Mouse (Mus musculus): ENCODE results near the gene Lin9. TPM values are rescaled to one million over a fixed set of nuclear protein-coding genes. Genes with fewer than 3 reads are reported as not detected.
"Not testable (repeated sequence)": the region's sequence is repeated elsewhere in the genome, so short reads cannot be mapped to it uniquely, and the experiment has no call there.

Gene Lin9
- 18.6 and 20.5 TPM in 2 replicates for polyA plus RNA-seq (2015; fragmentation: Nextera tagmentation; extraction: Ambion mirVana)

- peak; percentile 92 for ATAC-seq (ENCODE audit: low FRiP score, low TSS enrichment)
- under 1% methylated on average over 46 of the region's 47 CpGs for WGBS
- no peaks in the 10 kb centered on the region for H3K27me3 ChIP-seq (ENCODE audit: insufficient read depth, low read length)
These were observed at the start of gene Lin9 for GRCm38 (mm10) chr1:180641137-180641517. TSS of gene Lin9 (plus strand) at chr1:180641150.

GRCm38 (mm10) chr1:180600578-180600977, 40.4 kb upstream of the Lin9 start:
- no peaks in the 10 kb centered on the region for H3K9me3 ChIP-seq (ENCODE audit: low read length)

More at GRCm38 (mm10) chr1:180641137-180641517, at the start of gene Lin9:
- Histone ChIP-seq H3K9ac (replicated peaks; ENCODE audit: low read length) (peak within 1 kb of the TSS; percentile 99), H3K27ac (ENCODE audit: low read length) (peak within 1 kb of the TSS; percentile 94), H3K4me2 (replicated peaks; ENCODE audit: low read depth, low read length) (peak within 1 kb of the TSS; percentile 79), H3K9me3 (ENCODE audit: low read length) (no peaks in the 10 kb centered on the region), H3K4me3 (ENCODE audit: low read length) (peak within 1 kb of the TSS; percentile 99), H3K36me3 (ENCODE audit: insufficient read depth, low read length) (0 out of 2 replicates have a peak, but pooled peaks cover 4% of the 10 kb centered on the region), H3K4me1 (ENCODE audit: insufficient read depth, low read length) (peaks cover 34% of the 10 kb centered on the region)

GRCm38 (mm10) chr1:180601806-180602205, 39.1 kb upstream of the Lin9 start:
- Histone ChIP-seq H3K4me2 (replicated peaks; ENCODE audit: low read depth, low read length) (no peak overlapping the region), H3K4me1 (ENCODE audit: insufficient read depth, low read length) (no peaks in the 10 kb centered on the region), H3K9me3 (ENCODE audit: low read length) (no peaks in the 10 kb centered on the region), H3K27ac (ENCODE audit: low read length) (no peak overlapping the region), H3K27me3 (ENCODE audit: insufficient read depth, low read length) (no peaks in the 10 kb centered on the region), H3K36me3 (ENCODE audit: insufficient read depth, low read length) (peaks cover 61% of the 10 kb centered on the region), H3K4me3 (ENCODE audit: low read length) (no peak overlapping the region), H3K9ac (replicated peaks; ENCODE audit: low read length) (no peak overlapping the region)
- no peak for ATAC-seq (ENCODE audit: low FRiP score, low TSS enrichment)
- 84% methylated on average over 6 of the region's 6 CpGs for WGBS

More at GRCm38 (mm10) chr1:180600578-180600977, 40.4 kb upstream of the Lin9 start:
- no peaks in the 10 kb centered on the region for H3K4me1 ChIP-seq (ENCODE audit: insufficient read depth, low read length)
- WGBS: 88% methylated on average over 6 of the region's 6 CpGs
- no peak overlapping the region for H3K4me2 ChIP-seq (replicated peaks; ENCODE audit: low read depth, low read length)
- peaks cover 73% of the 10 kb centered on the region for H3K36me3 ChIP-seq (ENCODE audit: insufficient read depth, low read length)
- no peak overlapping the region for H3K4me3 ChIP-seq (ENCODE audit: low read length)
- no peak overlapping the region for H3K27ac ChIP-seq (ENCODE audit: low read length)
- no peaks in the 10 kb centered on the region for H3K27me3 ChIP-seq (ENCODE audit: insufficient read depth, low read length)
- no peak overlapping the region for H3K9ac ChIP-seq (replicated peaks; ENCODE audit: low read length)
- no peak for ATAC-seq (ENCODE audit: low FRiP score, low TSS enrichment)

- WGBS: 68% methylated on average over 4 of the region's 4 CpGs
- Histone ChIP-seq H3K4me3 (ENCODE audit: low read length) (no peak overlapping the region), H3K27ac (ENCODE audit: low read length) (no peak overlapping the region), H3K27me3 (ENCODE audit: insufficient read depth, low read length) (no peaks in the 10 kb centered on the region), H3K9me3 (ENCODE audit: low read length) (no peaks in the 10 kb centered on the region), H3K4me1 (ENCODE audit: insufficient read depth, low read length) (no peaks in the 10 kb centered on the region), H3K36me3 (ENCODE audit: insufficient read depth, low read length) (peaks cover 34% of the 10 kb centered on the region), H3K4me2 (replicated peaks; ENCODE audit: low read depth, low read length) (no peak overlapping the region), H3K9ac (replicated peaks; ENCODE audit: low read length) (no peak overlapping the region)
- ATAC-seq (ENCODE audit: low FRiP score, low TSS enrichment): no peak
These were observed 36.4 kb upstream of the Lin9 start for GRCm38 (mm10) chr1:180604579-180604978.

- H3K4me3 ChIP-seq (ENCODE audit: low read length): no peak overlapping the region
- no peak for ATAC-seq (ENCODE audit: low FRiP score, low TSS enrichment)
- 29% methylated on average over 3 of the region's 3 CpGs for WGBS
- H3K27me3 ChIP-seq (ENCODE audit: insufficient read depth, low read length): no peaks in the 10 kb centered on the region
- no peaks in the 10 kb centered on the region for H3K4me1 ChIP-seq (ENCODE audit: insufficient read depth, low read length)
- H3K9me3 ChIP-seq (ENCODE audit: low read length): no peaks in the 10 kb centered on the region
- no peak overlapping the region for H3K9ac ChIP-seq (replicated peaks; ENCODE audit: low read length)
- H3K27ac ChIP-seq (ENCODE audit: low read length): no peak overlapping the region
- H3K36me3 ChIP-seq (ENCODE audit: insufficient read depth, low read length): peaks cover 20% of the 10 kb centered on the region
- H3K4me2 ChIP-seq (replicated peaks; ENCODE audit: low read depth, low read length): no peak overlapping the region
These were observed 34.8 kb upstream of the Lin9 start for GRCm38 (mm10) chr1:180606106-180606505.

- H3K27me3 ChIP-seq (ENCODE audit: insufficient read depth, low read length): no peaks in the 10 kb centered on the region
- no peak overlapping the region for H3K4me3 ChIP-seq (ENCODE audit: low read length)
- WGBS: 49% methylated on average over 10 of the region's 10 CpGs
- H3K27ac ChIP-seq (ENCODE audit: low read length): no peak overlapping the region
- no peak for ATAC-seq (ENCODE audit: low FRiP score, low TSS enrichment)
- H3K4me1 ChIP-seq (ENCODE audit: insufficient read depth, low read length): no peaks in the 10 kb centered on the region
- peaks cover 13% of the 10 kb centered on the region for H3K36me3 ChIP-seq (ENCODE audit: insufficient read depth, low read length)
- no peak overlapping the region for H3K4me2 ChIP-seq (replicated peaks; ENCODE audit: low read depth, low read length)
- peaks cover 5% of the 10 kb centered on the region for H3K9me3 ChIP-seq (ENCODE audit: low read length)
- no peak overlapping the region for H3K9ac ChIP-seq (replicated peaks; ENCODE audit: low read length)
These were observed 34.0 kb upstream of the Lin9 start for GRCm38 (mm10) chr1:180606796-180607577.

DNA sequence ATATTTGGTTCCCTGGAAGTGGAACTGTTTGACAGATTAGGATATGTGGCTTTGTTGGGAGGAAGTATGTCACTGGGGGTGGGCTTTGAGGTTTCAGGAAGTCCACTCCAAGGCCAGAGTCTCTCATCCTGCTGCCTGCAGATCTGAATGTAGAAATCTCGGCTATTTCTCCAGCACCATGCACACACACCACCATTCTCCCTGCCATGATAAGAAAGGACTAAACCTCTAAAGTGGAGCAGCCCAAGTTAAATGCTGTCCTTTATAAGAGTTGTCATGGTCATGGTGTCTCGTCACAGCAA, 33.4 kb upstream of the Lin9 start:
- WGBS: 85% methylated on average over 2 of the region's 2 CpGs
- H3K4me2 ChIP-seq (replicated peaks; ENCODE audit: low read depth, low read length): no peak overlapping the region
- no peak overlapping the region for H3K4me3 ChIP-seq (ENCODE audit: low read length)
- H3K36me3 ChIP-seq (ENCODE audit: insufficient read depth, low read length): peaks cover 10% of the 10 kb centered on the region
- no peak overlapping the region for H3K9ac ChIP-seq (replicated peaks; ENCODE audit: low read length)
- H3K4me1 ChIP-seq (ENCODE audit: insufficient read depth, low read length): no peaks in the 10 kb centered on the region
- peaks cover 5% of the 10 kb centered on the region for H3K9me3 ChIP-seq (ENCODE audit: low read length)
- no peak for ATAC-seq (ENCODE audit: low FRiP score, low TSS enrichment)
- H3K27ac ChIP-seq (ENCODE audit: low read length): no peak overlapping the region
- no peaks in the 10 kb centered on the region for H3K27me3 ChIP-seq (ENCODE audit: insufficient read depth, low read length)

GRCm38 (mm10) chr1:180611842-180612241, 29.1 kb upstream of the Lin9 start:
- H3K27me3 ChIP-seq (ENCODE audit: insufficient read depth, low read length); H3K9me3 ChIP-seq (ENCODE audit: low read length); H3K4me1 ChIP-seq (ENCODE audit: insufficient read depth, low read length); H3K4me2 ChIP-seq (replicated peaks; ENCODE audit: low read depth, low read length); ATAC-seq (ENCODE audit: low FRiP score, low TSS enrichment); H3K4me3 ChIP-seq (ENCODE audit: low read length); H3K36me3 ChIP-seq (ENCODE audit: insufficient read depth, low read length); H3K27ac ChIP-seq (ENCODE audit: low read length); H3K9ac ChIP-seq (replicated peaks; ENCODE audit: low read length): not testable (repeated sequence)
- 91% methylated on average over 11 of the region's 14 CpGs for WGBS

GRCm38 (mm10) chr1:180616762-180617161, 24.2 kb upstream of the Lin9 start:
- H3K36me3 ChIP-seq (ENCODE audit: insufficient read depth, low read length): no peaks in the 10 kb centered on the region
- H3K27ac ChIP-seq (ENCODE audit: low read length): no peak overlapping the region
- WGBS: 94% methylated on average over 3 of the region's 3 CpGs
- no peaks in the 10 kb centered on the region for H3K4me1 ChIP-seq (ENCODE audit: insufficient read depth, low read length)
- H3K9me3 ChIP-seq (ENCODE audit: low read length): peaks cover 1% of the 10 kb centered on the region
- H3K4me3 ChIP-seq (ENCODE audit: low read length): no peak overlapping the region
- no peak overlapping the region for H3K4me2 ChIP-seq (replicated peaks; ENCODE audit: low read depth, low read length)
- H3K27me3 ChIP-seq (ENCODE audit: insufficient read depth, low read length): no peaks in the 10 kb centered on the region
- no peak for ATAC-seq (ENCODE audit: low FRiP score, low TSS enrichment)
- H3K9ac ChIP-seq (replicated peaks; ENCODE audit: low read length): no peak overlapping the region

DNA sequence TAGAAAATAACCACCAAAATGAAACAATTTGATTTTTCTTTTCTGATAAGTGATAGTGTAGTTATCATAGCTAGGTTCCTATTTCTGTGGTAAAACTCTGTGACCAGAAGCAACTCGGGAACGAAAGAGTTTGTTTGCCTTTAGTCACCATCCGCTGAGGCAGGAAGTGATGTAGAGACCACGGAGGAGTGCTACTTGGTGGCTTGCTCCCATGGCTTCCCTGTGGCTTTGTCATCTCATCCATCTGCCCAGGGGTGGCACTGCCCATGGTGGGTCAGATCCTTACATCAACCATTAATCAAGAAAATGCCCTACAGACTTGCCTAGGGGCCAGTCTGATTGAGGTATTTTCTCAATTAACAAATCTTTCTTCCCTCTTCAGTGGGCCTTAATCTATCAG, 18.6 kb upstream of the Lin9 start:
- Histone ChIP-seq H3K4me3 (ENCODE audit: low read length) (no peak overlapping the region), H3K4me1 (ENCODE audit: insufficient read depth, low read length) (0 out of 2 replicates have a peak, but pooled peaks cover 5% of the 10 kb centered on the region), H3K27me3 (ENCODE audit: insufficient read depth, low read length) (no peaks in the 10 kb centered on the region), H3K9me3 (ENCODE audit: low read length) (peaks cover 6% of the 10 kb centered on the region), H3K27ac (ENCODE audit: low read length) (no peak overlapping the region), H3K4me2 (replicated peaks; ENCODE audit: low read depth, low read length) (no peak overlapping the region), H3K36me3 (ENCODE audit: insufficient read depth, low read length) (no peaks in the 10 kb centered on the region), H3K9ac (replicated peaks; ENCODE audit: low read length) (no peak overlapping the region)
- WGBS: 77% methylated on average over 4 of the region's 4 CpGs
- ATAC-seq (ENCODE audit: low FRiP score, low TSS enrichment): no peak

Measured in kidney, embryonic 16.5 days (tissue).